Mouse (Mus musculus) bone marrow macrophage, adult 2 months (primary cell): ENCODE data around the gene Ppp2r2c. TPM values are rescaled to one million over a fixed set of nuclear protein-coding genes. Genes with fewer than 3 reads are reported as not detected.

Experiments used
- H3K27ac ChIP-seq: 2 replicates; pipeline ENCODE4 v1.5.1; 2012; ENCODE audit warnings: low read depth, low read length; ENCODE audit not compliant: insufficient read depth
- H3K4me1 ChIP-seq: 2 replicates; pipeline ENCODE4 v1.6.1; 2012; ENCODE audit warnings: low read length; ENCODE audit not compliant: control insufficient read depth, insufficient read depth
- H3K4me3 ChIP-seq: 2 replicates; pipeline ENCODE4 v1.5.1; 2012; ENCODE audit warnings: mild to moderate bottlenecking, low read length, moderate library complexity; ENCODE audit not compliant: insufficient read depth
- CTCF ChIP-seq: IDR thresholded peaks from 2 replicates; pipeline ENCODE4 v1.5.1; 2012; ENCODE audit warnings: low read depth, mild to moderate bottlenecking, low read length, moderate library complexity
- POLR2A ChIP-seq: IDR thresholded peaks from 2 replicates; pipeline ENCODE4 v1.6.1; 2012; ENCODE audit warnings: mild to moderate bottlenecking, low read depth, low read length, borderline replicate concordance
- polyA plus RNA-seq: library from polyadenylated mRNA; stranded (reverse); fragments of >200 nt; gene quantifications from 2 replicates; pipeline ENCODE4 v1.2.4, GENCODE M21; 2012; ENCODE audit not compliant: missing spikeins, insufficient read depth, insufficient read length

Ppp2r2c gene
- polyA plus RNA-seq, 1 experiment: not detected

GRCm38 (mm10) chr5:36971587-36971986 lies 103.3 kb downstream of the Ppp2r2c start:
- Histone ChIP-seq H3K4me1 (no peaks in the 10 kb centered on the region), H3K4me3 (no peak overlapping the region), H3K27ac (no peak overlapping the region)
- TF ChIP-seq POLR2A: no peak
- TF ChIP-seq CTCF: no peak

GRCm38 (mm10) chr5:36975336-36975735 lies 107.0 kb downstream of the Ppp2r2c start:
- H3K27ac ChIP-seq: no peak overlapping the region
- no peak overlapping the region for H3K4me3 ChIP-seq
- H3K4me1 ChIP-seq: no peaks in the 10 kb centered on the region
- TF ChIP-seq POLR2A (no peak), CTCF (no peak)

- H3K27ac ChIP-seq: no peak overlapping the region
- H3K4me1 ChIP-seq: no peaks in the 10 kb centered on the region
- no peak for TF ChIP-seq CTCF
- no peak for TF ChIP-seq POLR2A
- no peak overlapping the region for H3K4me3 ChIP-seq
Observed at GRCm38 (mm10) chr5:36977809-36978208, 109.5 kb downstream of the Ppp2r2c start.

GRCm38 (mm10) chr5:36979001-36979400 lies 110.7 kb downstream of the Ppp2r2c start:
- H3K4me3 ChIP-seq: no peak overlapping the region
- no peak overlapping the region for H3K27ac ChIP-seq
- no peaks in the 10 kb centered on the region for H3K4me1 ChIP-seq
- TF ChIP-seq CTCF: no peak
- TF ChIP-seq POLR2A: no peak

GRCm38 (mm10) chr5:36979631-36980030 lies 111.3 kb downstream of the Ppp2r2c start:
- TF ChIP-seq CTCF (no peak), POLR2A (no peak)
- Histone ChIP-seq H3K27ac (no peak overlapping the region), H3K4me1 (no peaks in the 10 kb centered on the region), H3K4me3 (no peak overlapping the region)

GRCm38 (mm10) chr5:36982271-36982670 lies 114.0 kb downstream of the Ppp2r2c start:
- no peak overlapping the region for H3K27ac ChIP-seq
- no peak overlapping the region for H3K4me3 ChIP-seq
- H3K4me1 ChIP-seq: 0 out of 2 replicates have a peak, but pooled peaks cover 2% of the 10 kb centered on the region
- TF ChIP-seq POLR2A (no peak), CTCF (no peak)

GRCm38 (mm10) chr5:36986617-36987016 lies 118.3 kb downstream of the Ppp2r2c start:
- Histone ChIP-seq H3K4me1 (0 out of 2 replicates have a peak, but pooled peaks cover 4% of the 10 kb centered on the region), H3K27ac (no peak overlapping the region)
- TF ChIP-seq CTCF (no peak), POLR2A (no peak)

GRCm38 (mm10) chr5:36988124-36988780 lies 119.9 kb downstream of the Ppp2r2c start:
- 0 out of 2 replicates have a peak, but pooled peaks cover 4% of the 10 kb centered on the region for H3K4me1 ChIP-seq
- TF ChIP-seq POLR2A: no peak
- TF ChIP-seq CTCF: no peak
- peak overlapping the region; percentile 70 for H3K4me3 ChIP-seq
- no peak overlapping the region for H3K27ac ChIP-seq

More at GRCm38 (mm10) chr5:36986617-36987016, 118.3 kb downstream of the Ppp2r2c start:
- no peak overlapping the region for H3K4me3 ChIP-seq

GRCm38 (mm10) chr5:36988781-36989624 lies 120.7 kb downstream of the Ppp2r2c start, which contains the start of gene Wfs1:
Gene Wfs1 (minus strand): TSS chr5:36989205.
- H3K4me3 ChIP-seq: peak within 1 kb of the TSS; percentile 70
- H3K4me1 ChIP-seq: 0 out of 2 replicates have a peak, but pooled peaks cover 4% of the 10 kb centered on the region
- H3K27ac ChIP-seq: no peak within 1 kb of the TSS
- TF ChIP-seq POLR2A: no peak
- TF ChIP-seq CTCF: no peak

GRCm38 (mm10) chr5:36989625-36989977 lies 121.3 kb downstream of the Ppp2r2c start:
- H3K4me3 ChIP-seq: peak overlapping the region; percentile 68; the same call in 1 of the 2 replicates
- H3K27ac ChIP-seq: no peak overlapping the region
- H3K4me1 ChIP-seq: 0 out of 2 replicates have a peak, but pooled peaks cover 4% of the 10 kb centered on the region
- no peak for TF ChIP-seq POLR2A
- no peak for TF ChIP-seq CTCF
